Mouse (Mus musculus) frontal cortex, postnatal 10 days (tissue): Measurements from ENCODE around the gene Limk1.
A peak's percentile ranks its signal among the peaks of the same experiment; 100 is the strongest.

Source experiments
- DNase-seq, 2 experiments: peaks; one replicate each; pipeline ENCODE4 v3.0.0; 2022; ENCODE audit warnings: low spot score in 2 of 2, mixed read lengths in 1 of 2

Limk1 gene

DNA sequence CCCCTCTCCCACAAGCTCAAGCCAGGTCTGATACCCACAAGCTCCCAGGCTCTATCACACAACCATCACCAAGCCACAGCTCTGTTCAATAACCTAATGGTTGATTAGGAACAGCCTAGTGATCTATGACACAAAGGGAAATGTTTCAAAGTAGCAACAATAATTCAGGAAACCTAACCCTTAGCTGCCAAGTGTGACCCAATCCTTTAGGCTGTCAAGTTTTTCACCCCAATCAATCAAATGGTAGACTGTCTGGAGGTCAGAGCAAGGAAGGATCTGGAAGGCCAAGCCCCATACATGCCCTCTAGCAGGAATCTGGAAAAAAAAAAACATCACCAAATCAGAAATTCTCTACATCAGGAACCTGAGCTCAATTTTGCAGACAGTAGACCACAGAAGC, 57.6 kb downstream of the Limk1 start:
- no peak for DNase-seq

DNA sequence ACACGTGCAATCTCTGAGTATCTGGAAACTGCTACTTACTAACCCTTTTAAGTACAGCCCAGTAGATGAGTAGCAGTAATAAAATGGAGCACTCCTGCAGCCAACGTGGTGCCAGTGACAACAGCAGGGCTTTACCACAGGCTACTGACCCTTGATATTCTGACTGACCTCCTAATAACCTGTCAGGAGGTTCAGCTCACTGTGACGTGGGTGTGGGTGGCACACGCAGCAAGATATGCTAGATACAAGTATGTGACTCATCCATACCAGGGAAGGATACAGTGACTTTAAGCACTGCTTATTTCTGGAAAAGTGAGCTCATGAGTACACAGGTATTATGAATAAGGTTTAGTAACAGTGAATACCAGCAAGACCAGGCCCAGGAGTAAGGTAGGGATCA, 58.9 kb downstream of the Limk1 start:
- no peak for DNase-seq

DNA sequence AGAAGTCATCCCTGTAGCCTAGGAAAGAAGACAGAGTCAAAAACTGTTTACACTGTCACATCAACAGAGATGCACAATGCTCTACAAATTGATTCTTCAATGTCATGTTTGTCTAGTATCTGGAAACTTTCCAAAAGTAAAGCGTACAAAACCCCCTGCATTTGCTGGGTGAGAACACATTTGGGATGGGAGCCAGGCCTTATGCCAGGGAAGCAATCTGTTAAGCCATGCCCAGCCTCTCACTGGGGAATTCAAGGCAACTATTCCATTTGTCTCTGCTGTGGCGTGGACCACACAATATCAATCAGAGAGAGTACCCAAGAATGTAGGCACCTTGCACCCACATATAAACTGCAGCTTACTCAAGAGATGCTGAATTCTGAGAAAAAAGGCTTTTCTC, 66.3 kb downstream of the Limk1 start:
- DNase-seq, result no peak

DNA sequence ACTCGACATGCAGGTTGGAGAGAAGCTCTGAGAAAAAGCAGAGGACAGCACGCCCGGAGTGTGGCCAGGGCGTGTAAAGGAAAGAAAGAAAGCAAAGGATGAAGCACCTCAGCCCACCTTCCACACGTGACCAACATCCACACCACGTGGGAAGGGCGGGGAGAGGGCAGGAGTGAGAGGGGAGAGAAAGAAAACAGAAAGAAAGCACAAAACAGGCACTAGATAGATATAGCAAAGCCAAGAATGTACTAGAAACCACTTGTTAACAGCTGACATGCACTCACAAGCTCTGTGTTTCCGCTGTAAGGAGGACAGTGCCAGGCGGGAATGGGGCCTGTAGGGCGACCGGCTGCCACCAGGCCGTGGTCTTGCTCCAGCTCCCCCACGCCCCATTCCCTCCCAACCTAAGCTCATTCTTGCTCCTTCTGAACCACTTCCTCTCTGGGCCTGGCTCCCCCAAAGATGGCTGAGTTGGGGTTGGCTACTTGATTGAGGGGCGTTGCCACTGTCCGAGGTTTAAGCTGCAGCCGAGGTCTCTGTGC, 67.2 kb downstream of the Limk1 start:
- no peak for DNase-seq

DNA sequence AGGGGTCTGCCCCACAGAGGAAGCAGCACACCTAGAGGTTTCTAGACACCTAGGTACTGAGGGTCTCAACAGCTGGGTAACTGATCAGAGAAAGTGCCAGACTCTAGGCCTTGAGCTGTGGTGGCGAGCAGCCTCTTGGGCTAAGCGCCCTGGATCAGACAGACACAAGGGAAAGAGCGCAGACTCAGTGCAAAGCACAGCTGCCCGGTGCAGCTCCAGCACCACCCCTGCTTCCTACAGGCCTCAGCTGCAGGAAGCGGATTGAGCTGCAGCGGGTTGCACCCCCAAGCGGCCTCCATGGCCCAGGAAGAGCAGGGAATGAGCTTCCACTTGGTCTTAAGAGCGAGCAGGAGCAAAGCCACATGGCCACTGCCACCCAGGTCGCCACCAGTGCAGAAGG, 67.9 kb downstream of the Limk1 start:
- no peak for DNase-seq

DNA sequence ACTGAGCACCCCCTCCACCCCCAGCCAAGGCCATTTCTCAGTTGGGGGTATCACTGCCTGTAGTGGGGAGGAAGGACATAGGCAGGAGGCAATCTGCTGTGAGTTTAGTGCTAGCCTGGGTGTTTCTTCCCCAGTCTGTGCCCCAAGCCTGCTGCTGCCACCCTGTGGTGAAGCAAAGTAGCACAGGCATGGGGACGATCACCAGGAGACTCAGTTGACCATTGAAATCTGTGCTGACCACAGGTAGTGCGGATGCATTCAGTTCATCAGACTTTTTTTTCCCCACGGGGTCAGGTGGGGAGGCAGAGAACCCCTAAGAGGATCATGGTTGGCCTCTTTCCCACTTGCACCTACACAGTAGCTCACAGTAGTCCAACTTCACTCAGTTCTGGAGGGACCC, 71.3 kb downstream of the Limk1 start:
- DNase-seq, result peak in 1 of 2 experiments; percentile 52

DNA sequence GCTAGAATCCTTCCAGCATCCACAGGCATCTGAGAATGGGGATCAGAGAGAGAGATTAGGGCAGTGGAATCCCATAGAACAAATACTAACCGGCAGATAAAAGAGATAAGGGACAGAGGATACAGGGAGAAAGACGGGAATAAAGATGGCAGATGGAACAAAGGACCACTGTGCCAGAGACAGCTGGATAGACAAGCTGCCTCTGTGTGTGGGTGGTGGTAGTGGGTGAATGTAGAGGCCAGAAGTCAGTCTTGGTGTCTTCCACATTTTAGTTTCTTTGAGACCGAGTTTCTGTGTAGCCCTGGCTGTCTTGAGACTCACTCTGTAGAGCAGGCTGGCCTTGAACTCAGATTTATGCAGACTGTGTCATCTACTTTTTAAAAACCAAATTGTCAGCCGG, 72.6 kb downstream of the Limk1 start:
- DNase-seq, result no peak

DNA sequence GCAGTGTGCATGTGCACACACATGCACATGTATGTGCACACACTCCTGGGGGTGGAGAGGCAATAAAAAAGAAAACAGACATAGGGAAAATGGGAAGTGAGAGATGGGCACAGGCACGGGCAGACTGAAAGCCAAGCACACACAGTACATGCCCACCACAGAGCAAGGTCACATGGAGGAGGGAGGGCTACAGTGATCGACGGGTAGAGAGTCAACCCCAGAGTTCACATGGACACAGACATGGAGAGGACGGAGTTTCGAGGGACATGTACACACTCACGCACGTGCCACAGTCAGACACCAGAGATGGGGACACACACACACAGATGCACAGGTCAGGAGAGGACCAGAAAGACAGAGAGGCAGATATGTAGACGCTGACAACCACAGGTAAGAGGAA, 73.0 kb downstream of the Limk1 start:
- DNase-seq, result no peak

DNA sequence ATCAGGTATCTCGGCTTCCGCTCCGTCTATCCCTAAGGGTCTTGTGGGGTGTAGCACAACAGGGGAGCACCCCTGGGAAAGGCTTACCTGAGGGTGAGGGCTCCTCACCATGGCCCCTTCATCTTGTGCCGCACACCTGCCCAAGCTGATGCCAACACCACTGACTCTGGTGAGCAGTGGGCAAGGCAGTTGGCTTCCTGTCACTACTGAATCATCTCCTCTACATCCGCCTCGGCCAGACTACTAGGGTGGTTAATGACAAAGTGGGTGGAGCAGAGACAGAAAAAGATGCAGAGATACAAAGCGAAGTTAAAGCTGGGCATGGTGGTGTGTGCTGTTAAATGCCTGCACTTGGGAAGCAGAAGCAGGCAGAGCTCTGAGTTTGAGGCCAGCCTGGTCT, 73.6 kb downstream of the Limk1 start, which contains the start of gene Lat2:
Gene Lat2 (minus strand): TSS at position 224 of the 400 bp plus-strand sequence.
- no peak for DNase-seq

DNA sequence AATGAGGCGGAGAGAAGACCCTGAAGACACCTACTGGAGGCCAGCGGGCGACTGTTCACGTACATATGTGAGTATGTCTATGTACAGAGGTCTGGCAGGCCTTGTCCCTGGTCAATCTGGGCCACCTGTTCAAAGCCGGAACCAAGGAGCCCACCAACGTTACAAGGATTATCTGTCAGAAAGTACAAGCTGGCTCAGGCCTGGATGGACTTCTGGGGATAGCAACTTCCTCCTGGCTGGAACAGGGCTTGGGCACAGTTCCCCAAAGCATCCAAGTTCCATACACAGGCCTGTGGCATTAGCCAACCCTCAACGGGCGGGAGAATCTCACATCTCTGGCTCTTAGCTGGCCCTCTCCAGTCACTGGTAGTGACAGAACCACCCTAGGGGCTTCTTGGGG, 74.1 kb downstream of the Limk1 start:
- DNase-seq, result no peak

DNA sequence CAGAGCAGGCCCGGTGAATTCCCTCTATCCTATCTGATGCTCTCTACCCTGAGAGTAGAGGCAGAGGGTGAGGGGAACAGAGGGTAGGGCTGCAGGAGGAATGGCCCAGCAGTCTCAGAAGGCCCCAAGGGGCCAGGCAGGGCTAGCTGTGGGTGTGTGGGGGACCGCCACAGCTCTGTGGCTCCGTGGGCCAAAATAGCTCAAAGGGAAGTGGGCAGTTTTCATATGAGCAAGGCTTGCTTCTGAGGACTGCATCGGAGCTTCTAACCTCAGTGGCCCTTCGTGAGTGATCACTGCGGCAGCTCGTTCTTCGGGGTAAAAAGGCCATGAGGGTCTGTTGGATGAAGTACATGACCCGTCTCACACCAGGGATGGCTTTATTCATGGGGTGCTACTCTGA, 74.7 kb downstream of the Limk1 start:
- no peak for DNase-seq

DNA sequence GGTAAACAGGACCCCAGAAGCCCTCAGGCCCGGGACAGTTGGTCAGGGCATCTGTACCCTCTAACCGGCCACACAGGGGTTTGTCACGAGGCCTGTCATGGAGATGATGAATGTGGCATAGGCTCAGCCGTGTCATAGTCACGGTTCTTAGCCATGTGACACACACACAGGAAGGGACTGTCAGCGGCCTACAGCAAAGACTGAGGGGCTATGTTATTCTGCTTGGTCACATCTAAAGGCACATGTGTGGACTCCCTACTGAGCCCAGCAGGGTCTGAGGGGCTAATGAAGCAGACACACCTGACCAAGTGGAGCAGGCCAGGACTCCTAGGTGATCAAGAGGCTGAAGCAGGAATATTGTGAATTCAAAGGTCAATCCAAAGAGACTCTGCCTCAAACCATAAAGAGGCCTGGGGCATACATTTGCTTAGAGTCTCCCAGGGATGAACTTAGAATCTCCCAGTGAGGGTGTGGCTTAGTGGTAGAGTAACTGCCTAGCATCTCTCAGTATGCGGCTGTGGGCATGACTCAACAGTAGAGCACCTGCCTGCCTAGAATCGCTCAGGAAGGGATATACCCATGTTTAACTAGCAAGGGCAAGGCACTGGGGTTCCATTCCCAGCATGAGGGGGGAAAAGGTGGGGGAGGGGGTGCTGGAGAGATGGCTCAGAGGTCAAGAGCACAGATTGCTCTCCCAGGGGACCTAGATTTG, 76.4 kb downstream of the Limk1 start:
- DNase-seq, result no peak

DNA sequence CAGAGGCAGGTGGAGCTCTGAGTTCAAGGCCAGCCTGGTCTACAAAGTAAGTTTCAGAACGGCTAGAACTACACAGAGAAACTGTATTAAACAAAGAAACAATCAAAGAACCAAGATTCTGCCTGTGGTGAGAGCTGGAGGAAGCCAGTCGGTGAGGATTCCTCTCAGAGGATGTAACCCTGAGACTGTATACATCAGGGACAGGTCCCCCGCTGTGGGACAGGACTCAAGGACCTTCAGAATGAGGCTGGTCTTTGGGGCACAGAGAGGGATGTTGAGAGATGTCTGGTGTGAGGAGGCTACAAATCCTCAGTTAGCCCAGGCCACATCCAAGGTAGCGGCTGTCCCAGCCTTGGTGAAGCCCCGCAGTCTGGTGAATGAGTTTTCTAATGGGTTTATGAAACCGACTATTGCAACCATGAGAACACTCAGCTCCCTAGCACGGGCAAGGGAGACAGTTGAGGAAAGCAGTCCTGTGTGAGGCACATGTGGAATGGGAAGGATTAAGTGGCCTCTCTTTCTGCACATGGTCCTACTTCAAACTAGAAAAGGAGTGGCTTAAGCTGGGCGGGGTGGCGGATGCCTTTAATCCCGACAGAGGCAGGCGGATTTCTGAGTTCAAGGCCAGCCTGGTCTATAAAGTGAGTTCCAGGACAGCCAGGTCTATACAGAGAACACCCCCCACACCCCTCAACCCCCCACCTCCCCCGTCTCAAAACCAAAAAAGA, 78.3 kb downstream of the Limk1 start:
- DNase-seq, result no peak

DNA sequence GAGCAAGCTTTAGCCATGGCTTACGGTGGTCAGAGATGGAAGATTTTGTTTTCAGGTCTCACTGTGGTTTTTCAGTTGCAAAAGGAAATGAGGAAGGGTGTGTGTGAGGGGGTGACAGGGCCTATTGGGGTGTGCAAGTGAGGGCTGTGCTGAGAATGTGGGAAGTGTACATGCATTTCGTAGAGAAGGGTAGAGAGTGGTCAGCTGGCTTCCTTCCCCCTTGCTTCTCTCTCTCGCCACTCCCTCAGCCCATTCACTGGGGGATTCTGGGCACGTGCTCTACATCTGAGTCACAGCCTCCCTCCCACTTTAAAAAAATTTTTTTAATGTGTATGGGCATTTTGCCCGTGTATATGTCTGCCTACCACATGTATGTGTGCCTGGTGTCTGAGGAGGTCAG, 81.3 kb downstream of the Limk1 start:
- no peak for DNase-seq

DNA sequence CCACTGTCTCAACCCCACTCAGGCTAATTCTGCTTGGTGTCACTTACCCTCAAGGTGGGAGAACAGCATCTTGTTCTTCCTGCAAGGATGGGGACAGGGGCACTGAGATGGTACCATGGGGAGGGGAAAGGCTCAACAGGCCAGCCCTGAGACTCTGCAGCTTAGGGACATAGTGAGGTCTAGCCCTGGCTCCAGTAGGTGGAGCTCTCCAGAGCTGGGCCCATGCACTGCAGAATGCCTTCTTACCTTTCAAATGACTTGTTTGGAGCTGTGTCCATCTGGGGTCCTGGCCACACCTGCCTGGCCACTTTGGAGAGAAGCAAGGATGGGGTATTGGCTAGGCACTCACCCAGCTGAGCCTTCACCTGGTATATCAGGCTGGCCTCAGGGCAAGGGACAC, 82.1 kb downstream of the Limk1 start:
- DNase-seq, result no peak
